Mouse (Mus musculus) heart, postnatal 0 days (tissue): ENCODE data around the gene Rgs7. TPM values are rescaled to one million over a fixed set of nuclear protein-coding genes. Genes with fewer than 3 reads are reported as not detected.

Experiments used
- ATAC-seq: fragments of 200-750 bp; cut with Nextera tagmentation; 2 replicates; pipeline ENCODE4 v1.8.0; 2017; ENCODE audit warnings: low read depth, moderate number of reproducible peaks, moderate library complexity; ENCODE audit not compliant: insufficient read depth
- DNase-seq: peaks from one replicate; pipeline ENCODE4 v3.0.0-alpha.2; 2016; ENCODE audit warnings: low spot score
- H3K27ac ChIP-seq: fragments of 300-500 bp; sonication (generic); 2 replicates; pipeline ENCODE4 v1.5.1; 2014; ENCODE audit warnings: low read depth, mild to moderate bottlenecking
- H3K27me3 ChIP-seq: fragments of 300-500 bp; sonication (generic); 2 replicates; pipeline ENCODE4 v1.6.1; 2014; ENCODE audit warnings: low read length, mixed read lengths; ENCODE audit not compliant: control insufficient read depth, insufficient read depth
- H3K36me3 ChIP-seq: fragments of 300-500 bp; sonication (generic); replicated peaks from 2 replicates; pipeline ENCODE4 v1.6.1; 2014; ENCODE audit warnings: low read length, mixed read lengths; ENCODE audit not compliant: control insufficient read depth, insufficient read depth
- H3K4me1 ChIP-seq: fragments of 300-500 bp; sonication (generic); 2 replicates; pipeline ENCODE4 v1.6.1; 2014; ENCODE audit warnings: antibody characterized with exemption; ENCODE audit not compliant: control insufficient read depth, insufficient read depth
- H3K4me2 ChIP-seq: fragments of 300-500 bp; sonication (generic); 2 replicates; pipeline ENCODE4 v1.6.1; 2014; ENCODE audit warnings: low read depth, mild to moderate bottlenecking, low read length, moderate library complexity
- H3K4me3 ChIP-seq: fragments of 300-500 bp; sonication (generic); 2 replicates; pipeline ENCODE4 v1.5.1; 2014; ENCODE audit warnings: low read depth, low read length
- H3K9ac ChIP-seq: fragments of 300-500 bp; sonication (generic); replicated peaks from 2 replicates; pipeline ENCODE4 v1.6.1; 2014; ENCODE audit warnings: low read depth, low read length, mixed read lengths
- H3K9me3 ChIP-seq: fragments of 300-500 bp; sonication (generic); replicated peaks from 2 replicates; pipeline ENCODE4 v1.6.1; 2016; ENCODE audit warnings: low read length; ENCODE audit not compliant: control insufficient read depth
- CTCF ChIP-seq: IDR thresholded peaks from 2 replicates; pipeline ENCODE4 v1.5.1; 2016; ENCODE audit warnings: antibody characterized with exemption, control low read depth, low read depth
- EP300 ChIP-seq: IDR thresholded peaks from 2 replicates; pipeline ENCODE4 v1.6.1; 2016; ENCODE audit warnings: antibody characterized with exemption, low read depth
- WGBS: fragments of 180-500 bp; shearing (Covaris S2); extraction: QIAGEN DNeasy Blood & Tissue Kit; methylation state at CpG from one replicate; pipeline ENCODE4 v1.1.7; 2014; 5-methylcytosine and 5-hydroxymethylcytosine counted together
- polyA plus RNA-seq: library from polyadenylated mRNA; unstranded; fragments of >200 nt; fragmentation: Nextera tagmentation; extraction: Ambion mirVana; gene quantifications from 2 replicates; pipeline ENCODE4 v1.2.1, GENCODE M21; 2015
- total RNA-seq: library from RNA; depleted of rRNA; stranded (reverse); fragments of >200 nt; gene quantifications from 2 replicates; pipeline ENCODE4 v1.2.3, GENCODE M21; 2014; ENCODE audit warnings: low replicate concordance

Gene Rgs7
- total and polyA plus RNA-seq, 2 experiments from 2014 or later, result 0.34 to 0.55 TPM

- ATAC-seq (peak; percentile 81), DNase-seq (peak; percentile 49)
- Histone ChIP-seq H3K4me2 (no peak overlapping the region), H3K27ac (0 out of 2 replicates have a peak overlapping the region, but pooled peaks have one; percentile 11), H3K9me3 (no peaks in the 10 kb centered on the region), H3K4me3 (no peak overlapping the region), H3K4me1 (0 out of 2 replicates have a peak, but pooled peaks cover 4% of the 10 kb centered on the region), H3K36me3 (no peaks in the 10 kb centered on the region), H3K27me3 (no peaks in the 10 kb centered on the region), H3K9ac (no peak overlapping the region)
- WGBS, result 36% methylated on average over 7 of the region's 7 CpGs
- no peak for TF ChIP-seq CTCF
- TF ChIP-seq EP300, result peak; percentile 62; the same call in 1 of the 2 replicates
These were observed 132.6 kb downstream of the Rgs7 start for GRCm38 (mm10) chr1:175359411-175360366.

GRCm38 (mm10) chr1:175352921-175353320 lies 139.4 kb downstream of the Rgs7 start:
- Histone ChIP-seq H3K4me3 (no peak overlapping the region), H3K9ac (no peak overlapping the region), H3K9me3 (no peaks in the 10 kb centered on the region), H3K27ac (no peak overlapping the region), H3K4me2 (no peak overlapping the region), H3K27me3 (no peaks in the 10 kb centered on the region), H3K4me1 (no peaks in the 10 kb centered on the region), H3K36me3 (no peaks in the 10 kb centered on the region)
- DNase-seq (no peak), ATAC-seq (no peak)
- 71% methylated on average over 4 of the region's 4 CpGs for WGBS
- TF ChIP-seq EP300, result no peak
- TF ChIP-seq CTCF, result no peak

- H3K27ac ChIP-seq, result no peak overlapping the region
- no peak overlapping the region for H3K4me3 ChIP-seq
- no peaks in the 10 kb centered on the region for H3K36me3 ChIP-seq
- H3K27me3 ChIP-seq, result no peaks in the 10 kb centered on the region
- TF ChIP-seq EP300 (no peak), CTCF (peak; percentile 18; the same call in 1 of the 2 replicates)
- ATAC-seq (no peak), DNase-seq (no peak)
- no peak overlapping the region for H3K9ac ChIP-seq
- no peak overlapping the region for H3K4me2 ChIP-seq
- H3K4me1 ChIP-seq, result no peaks in the 10 kb centered on the region
- WGBS, result 88% methylated on average over 1 of the region's 1 CpGs
- H3K9me3 ChIP-seq, result no peaks in the 10 kb centered on the region
These were observed 146.1 kb downstream of the Rgs7 start for GRCm38 (mm10) chr1:175346162-175346561.

- no peak overlapping the region for H3K4me2 ChIP-seq
- WGBS, result 70% methylated on average over 4 of the region's 4 CpGs
- H3K9ac ChIP-seq, result no peak overlapping the region
- no peaks in the 10 kb centered on the region for H3K4me1 ChIP-seq
- ATAC-seq (no peak), DNase-seq (no peak)
- no peaks in the 10 kb centered on the region for H3K27me3 ChIP-seq
- no peaks in the 10 kb centered on the region for H3K36me3 ChIP-seq
- H3K4me3 ChIP-seq, result no peak overlapping the region
- no peaks in the 10 kb centered on the region for H3K9me3 ChIP-seq
- H3K27ac ChIP-seq, result no peak overlapping the region
- TF ChIP-seq EP300, result no peak
- TF ChIP-seq CTCF, result no peak
These were observed 156.1 kb downstream of the Rgs7 start for GRCm38 (mm10) chr1:175336191-175336590.

- H3K27ac ChIP-seq, result no peak overlapping the region
- H3K9ac ChIP-seq, result no peak overlapping the region
- H3K36me3 ChIP-seq, result no peaks in the 10 kb centered on the region
- no peak for DNase-seq
- no peak overlapping the region for H3K4me2 ChIP-seq
- H3K27me3 ChIP-seq, result no peaks in the 10 kb centered on the region
- ATAC-seq, result no peak
- no peak for TF ChIP-seq CTCF
- TF ChIP-seq EP300, result no peak
- H3K9me3 ChIP-seq, result no peaks in the 10 kb centered on the region
- H3K4me3 ChIP-seq, result no peak overlapping the region
- no peaks in the 10 kb centered on the region for H3K4me1 ChIP-seq
- 41% methylated on average over 9 of the region's 9 CpGs for WGBS
These were observed 159.1 kb downstream of the Rgs7 start for GRCm38 (mm10) chr1:175333041-175333854.
